Mouse (Mus musculus) heart, adult 11 months (tissue): Measurements from ENCODE around the gene Commd1.

ENCODE experiments used
- DNase-seq: peaks from one replicate; pipeline ENCODE4 v3.0.0; 2022

Commd1 gene

DNA sequence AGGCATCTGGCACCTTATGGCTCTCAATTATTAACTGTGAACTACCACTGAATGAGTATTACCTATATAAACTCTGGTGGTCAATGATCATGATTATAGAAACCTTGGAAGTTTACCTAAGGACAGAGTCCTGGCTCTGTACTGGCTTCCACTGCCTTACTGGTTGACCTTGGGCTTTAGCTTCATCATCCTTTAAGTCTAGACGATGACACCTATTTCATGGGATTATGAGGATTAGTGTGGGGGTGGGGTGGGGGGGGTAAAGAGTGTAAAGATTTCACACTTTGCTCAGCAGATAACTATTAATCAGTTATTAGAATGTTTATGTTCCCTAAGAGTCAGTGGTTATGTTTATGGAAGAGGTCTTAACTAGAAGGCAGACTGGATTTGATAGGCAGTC lies 7.6 kb upstream of the Commd1 start:
- peak; percentile 66 for DNase-seq

GRCm38 (mm10) chr11:22987357-22987756 lies 5.2 kb upstream of the Commd1 start:
- peak; percentile 74 for DNase-seq

DNA sequence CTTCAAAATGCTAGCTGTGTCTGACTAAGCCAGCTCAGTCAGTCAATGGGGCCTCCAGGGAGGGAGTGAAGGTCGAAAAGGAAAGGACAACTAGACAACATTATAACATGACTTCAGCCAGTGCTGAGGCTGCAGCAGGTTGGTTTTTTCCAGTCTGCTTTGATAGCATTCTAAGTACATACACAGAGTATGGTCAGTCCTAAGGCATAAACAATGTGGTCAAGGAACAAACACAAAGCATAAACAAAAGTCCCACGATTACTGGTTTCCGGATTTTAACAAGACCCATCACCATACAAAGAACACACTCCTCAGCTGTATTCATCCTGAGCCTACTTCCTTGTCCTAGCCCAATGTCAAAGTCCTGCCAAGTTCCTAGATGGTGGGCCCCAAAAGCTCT lies 3.3 kb upstream of the Commd1 start:
- DNase-seq, result peak; percentile 65

DNA sequence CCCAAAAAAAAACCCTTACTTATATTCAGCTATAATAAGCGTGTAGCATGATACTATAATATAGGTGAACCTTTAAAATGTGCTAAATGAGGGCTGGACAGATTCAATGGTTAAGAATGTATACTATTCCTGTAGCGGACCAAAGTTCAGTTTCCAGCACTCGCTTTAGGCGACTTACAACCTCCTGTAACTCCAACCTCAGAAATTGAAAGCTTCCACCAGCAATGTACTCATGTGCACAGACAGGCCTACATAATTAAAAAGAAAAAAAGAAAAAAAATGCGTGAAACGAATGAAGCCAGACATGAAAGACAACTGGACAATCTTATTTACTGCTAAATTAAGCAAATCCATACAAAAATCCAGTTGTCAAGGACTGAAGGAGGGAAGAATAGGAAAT lies 664 bp upstream of the Commd1 start:
- no peak for DNase-seq

GRCm38 (mm10) chr11:22981543-22981950 lies 635 bp downstream of the Commd1 start:
- DNase-seq, result peak; percentile 92

DNA sequence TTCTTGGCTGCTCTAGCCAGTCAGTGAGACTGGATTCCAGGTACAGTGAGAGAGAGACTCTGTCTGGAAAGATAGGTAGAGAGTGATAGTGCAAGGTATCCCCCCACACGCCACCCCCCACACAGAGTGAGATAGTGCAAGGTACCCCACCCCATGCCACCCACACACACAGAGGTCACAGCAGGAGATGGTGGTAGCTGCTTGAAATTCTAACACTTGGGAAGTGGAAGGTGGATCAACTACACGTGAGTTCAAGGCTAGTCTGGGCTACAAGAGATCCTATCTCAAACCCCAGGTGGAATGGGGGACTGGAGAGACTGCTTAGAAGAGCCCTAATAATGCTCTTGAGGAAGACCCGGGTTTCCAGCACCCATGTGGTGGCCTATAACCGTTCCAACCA lies 1.1 kb downstream of the Commd1 start:
- DNase-seq, result peak; percentile 85

- DNase-seq, result peak; percentile 76
These were observed 3.0 kb downstream of the Commd1 start for GRCm38 (mm10) chr11:22979221-22979620.

DNA sequence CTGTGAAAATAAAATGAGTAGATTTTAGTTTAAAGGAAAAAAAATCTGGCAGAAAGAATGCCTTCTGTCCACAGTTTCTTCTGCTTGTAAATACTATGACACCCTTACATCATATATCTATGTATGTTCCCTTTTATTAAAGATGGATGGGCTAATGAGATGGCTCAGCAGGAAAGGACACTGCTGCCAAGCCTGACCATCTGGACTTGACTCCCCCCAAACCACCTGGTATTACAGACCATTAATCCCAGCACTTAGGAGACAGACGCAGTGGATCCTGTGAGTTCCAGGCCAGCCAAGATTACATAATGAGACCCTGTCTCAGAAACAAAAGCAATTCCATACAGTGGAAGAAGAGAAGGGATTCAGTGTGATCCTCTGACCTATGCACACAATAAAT lies 3.5 kb downstream of the Commd1 start:
- peak; percentile 72 for DNase-seq

- DNase-seq, result peak; percentile 89
These were observed 4.0 kb downstream of the Commd1 start for GRCm38 (mm10) chr11:22978215-22978614.

DNA sequence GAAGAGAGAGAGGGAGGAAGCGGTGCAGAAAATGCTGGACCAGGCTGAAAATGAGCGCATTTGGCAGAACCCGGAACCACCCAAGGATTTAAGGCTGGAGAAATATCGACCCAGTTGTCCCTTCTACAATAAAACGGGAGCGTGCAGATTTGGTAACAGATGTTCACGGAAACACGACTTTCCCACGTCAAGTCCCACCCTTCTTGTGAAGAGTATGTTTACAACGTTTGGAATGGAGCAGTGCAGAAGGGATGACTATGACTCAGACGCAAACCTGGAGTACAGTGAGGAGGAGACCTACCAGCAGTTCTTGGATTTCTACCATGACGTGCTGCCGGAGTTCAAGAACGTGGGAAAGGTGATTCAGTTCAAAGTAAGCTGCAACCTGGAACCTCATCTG lies 8.6 kb downstream of the Commd1 start:
- DNase-seq, result peak; percentile 79

DNA sequence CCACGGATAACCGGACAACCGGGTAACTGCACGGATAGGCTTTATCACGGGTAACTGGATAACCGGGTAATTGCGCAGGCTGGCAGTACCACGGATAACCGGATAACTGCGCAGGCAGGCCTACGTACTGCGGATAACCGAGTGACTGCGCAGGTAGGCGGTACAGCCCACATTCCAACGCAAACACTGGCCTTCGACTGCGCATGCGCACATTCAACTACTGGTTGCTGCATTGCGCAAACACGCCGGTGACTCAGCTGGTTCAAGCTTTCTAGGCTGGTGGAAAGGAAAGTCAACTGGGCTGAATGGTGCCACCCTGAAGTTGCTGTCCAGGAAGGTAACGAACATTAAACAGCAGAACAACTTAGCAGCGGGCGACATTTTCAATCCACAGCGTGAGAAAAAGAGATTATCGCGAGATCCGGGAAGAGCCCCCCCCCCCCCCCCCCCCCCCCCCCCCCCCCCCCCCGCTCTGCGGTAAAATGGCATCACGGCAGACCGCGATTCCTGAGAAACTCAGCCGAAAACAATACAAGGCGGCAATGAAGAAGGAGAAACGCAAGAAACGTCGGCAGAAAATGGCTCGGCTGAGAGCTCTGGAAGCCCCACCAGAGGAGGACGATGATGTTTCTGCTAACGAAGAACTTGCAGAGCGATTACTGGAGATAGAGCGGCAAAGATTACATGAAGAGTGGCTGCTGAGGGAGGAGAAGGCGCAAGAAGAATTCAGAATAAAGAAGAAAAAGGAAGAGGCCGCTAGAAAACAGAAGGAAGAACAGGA lies 9.2 kb downstream of the Commd1 start:
- peak; percentile 99 for DNase-seq

DNA sequence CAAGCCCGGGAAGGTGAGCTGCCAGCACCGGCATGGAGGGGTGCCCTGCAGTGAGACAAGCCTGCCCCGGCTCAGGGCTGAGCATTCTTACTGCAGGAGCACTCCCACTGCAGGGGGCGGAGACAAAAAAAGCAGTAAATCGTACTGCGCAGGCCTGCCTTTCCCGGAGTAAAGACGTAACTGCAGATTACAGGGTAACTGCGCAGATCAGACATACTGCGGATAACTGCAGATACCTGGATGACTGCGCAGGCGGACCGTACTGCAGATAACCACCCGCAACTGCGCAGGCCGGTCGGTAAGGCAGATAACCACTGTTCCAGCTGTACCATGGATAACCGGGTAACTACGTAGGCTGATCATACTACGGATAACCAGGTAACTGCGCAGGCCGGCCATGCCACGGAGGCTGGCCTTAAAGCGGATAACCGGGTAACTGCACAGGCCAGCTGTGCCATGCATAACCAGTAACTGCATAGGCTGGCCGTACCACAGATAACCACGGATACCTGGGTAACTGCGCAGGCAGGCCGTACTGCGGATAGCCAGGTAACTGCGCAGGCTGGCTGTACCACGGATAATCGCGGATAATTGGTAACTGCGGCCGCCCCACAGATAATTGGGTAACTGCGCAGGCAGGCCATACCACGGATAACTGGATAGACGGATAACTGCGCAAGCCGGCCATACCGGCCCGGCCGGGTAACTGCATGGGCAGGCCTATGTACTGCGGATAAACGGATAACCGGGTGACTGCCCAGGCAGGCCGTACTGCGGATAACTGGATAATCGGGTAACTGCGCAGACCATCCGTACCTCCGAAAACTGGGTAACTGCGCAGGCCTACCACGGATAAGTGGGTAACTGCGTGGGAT lies 10.1 kb downstream of the Commd1 start, which contains the start of gene Zrsr1:
Gene Zrsr1, plus strand, starts transcription at position 171 of the 875 bp plus-strand sequence.
- DNase-seq, result peak; percentile 98

GRCm38 (mm10) chr11:22970546-22970945 lies 11.6 kb downstream of the Commd1 start:
- DNase-seq, result peak; percentile 64

DNA sequence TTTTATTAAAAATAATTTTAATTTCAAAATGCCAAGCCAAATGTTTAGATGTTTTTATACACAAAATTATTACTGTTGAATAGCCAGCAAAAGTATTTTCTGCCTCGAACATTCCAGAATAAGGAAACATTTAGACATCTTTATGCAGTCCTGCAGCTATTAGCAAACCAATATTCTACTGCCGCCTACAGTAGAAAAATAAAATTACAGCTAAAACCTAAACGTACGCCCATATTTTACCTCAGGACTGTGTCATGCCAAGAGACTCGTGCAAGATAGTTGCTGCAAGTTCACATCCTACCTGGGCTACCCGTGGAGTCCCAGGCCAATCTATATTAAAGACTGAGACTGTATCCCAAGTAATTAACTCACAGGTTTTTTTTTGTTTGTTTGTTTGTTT lies 12.7 kb downstream of the Commd1 start:
- DNase-seq, result no peak

GRCm38 (mm10) chr11:22965503-22965902 lies 16.7 kb downstream of the Commd1 start:
- peak; percentile 87 for DNase-seq

DNA sequence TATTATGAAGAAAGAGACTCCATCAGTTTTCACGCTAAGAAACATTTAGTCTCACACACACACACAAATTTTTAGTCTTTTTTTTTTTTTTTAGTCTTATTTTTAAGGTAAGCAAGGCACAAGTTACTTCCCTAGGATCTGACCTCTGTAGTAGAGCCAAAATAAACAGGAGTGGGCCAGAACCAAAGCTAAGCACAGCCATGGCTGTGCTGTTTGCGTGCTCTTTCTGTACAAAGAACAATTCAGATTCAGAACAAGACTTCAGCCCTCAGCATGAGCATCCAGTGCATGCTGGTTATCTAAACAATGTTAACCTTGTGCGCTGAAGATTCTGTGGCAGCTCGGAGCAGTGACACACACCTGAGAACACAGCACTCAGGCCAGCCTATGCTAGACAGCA lies 17.8 kb downstream of the Commd1 start:
- peak; percentile 64 for DNase-seq

DNA sequence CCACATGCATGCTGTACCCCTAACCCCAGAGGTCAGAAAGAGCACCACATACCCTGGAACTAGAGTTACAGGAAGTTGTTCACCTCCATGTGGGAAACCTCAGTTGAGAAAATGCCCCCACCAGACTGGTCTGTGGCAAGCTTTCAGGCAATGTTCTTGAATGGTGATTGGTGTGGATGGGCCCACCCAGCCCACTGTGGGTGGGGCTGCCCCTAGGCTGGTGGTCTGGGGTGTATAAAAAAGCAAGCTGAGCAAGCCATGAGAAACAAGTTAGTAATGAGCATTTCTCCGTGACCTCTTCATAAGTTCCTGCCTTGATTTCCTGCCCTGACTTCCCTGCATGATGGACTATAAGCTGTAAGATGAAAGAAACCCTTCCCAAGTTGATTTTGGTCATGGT lies 20.1 kb downstream of the Commd1 start:
- DNase-seq, result peak; percentile 81

GRCm38 (mm10) chr11:22957791-22958374 lies 24.3 kb downstream of the Commd1 start:
- peak; percentile 51 for DNase-seq

DNA sequence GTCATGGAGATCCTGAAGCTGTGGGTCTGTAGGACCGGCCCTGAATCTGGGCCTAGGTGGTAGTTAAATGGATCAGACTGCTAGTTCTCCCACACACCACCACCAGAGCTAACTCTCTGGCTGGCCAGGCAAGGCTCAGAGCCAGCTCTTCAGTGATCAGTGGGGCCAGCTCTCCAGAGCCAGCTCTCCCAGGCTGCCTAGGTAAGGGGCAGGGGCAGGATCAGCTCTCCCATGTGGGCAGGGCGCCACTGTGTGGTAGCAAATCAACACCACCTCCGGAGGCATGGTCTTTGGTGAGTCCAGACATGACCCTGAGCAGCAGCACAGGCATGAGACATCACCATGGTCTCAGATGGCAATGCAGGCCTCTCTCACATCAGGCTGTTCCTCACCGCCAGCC lies 25.4 kb downstream of the Commd1 start:
- peak; percentile 96 for DNase-seq

DNA sequence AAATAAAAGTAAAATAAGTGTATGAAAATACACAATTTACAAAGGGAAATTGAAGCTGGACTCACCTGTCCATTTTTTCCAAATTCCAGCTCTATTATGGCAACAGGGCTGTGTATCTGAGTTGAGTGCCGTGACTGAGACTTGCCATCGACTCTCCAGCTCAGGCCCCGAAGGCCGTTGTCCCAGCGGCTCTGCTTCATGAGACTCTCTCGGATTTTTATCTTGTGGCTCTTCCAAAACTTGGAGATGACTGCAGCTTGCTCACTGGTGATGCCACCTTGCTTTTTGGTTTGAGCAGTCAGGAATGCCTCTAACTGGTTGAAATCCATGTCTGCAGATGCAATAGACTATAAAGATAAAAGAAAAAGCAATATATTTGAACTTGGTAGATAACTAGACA lies 25.8 kb downstream of the Commd1 start:
- DNase-seq, result peak; percentile 88

- DNase-seq, result peak; percentile 75
These were observed 29.5 kb downstream of the Commd1 start for GRCm38 (mm10) chr11:22952668-22953067.

- peak; percentile 34 for DNase-seq
These were observed 32.1 kb downstream of the Commd1 start for GRCm38 (mm10) chr11:22950131-22950530.

GRCm38 (mm10) chr11:22949101-22949500 lies 33.1 kb downstream of the Commd1 start:
- peak; percentile 88 for DNase-seq
